Mouse (Mus musculus): ENCODE measurements at regions not wholly inside any gene's neighbourhood (a gene's known extent, or its start where the extent isn't known, plus 50 kb on each side); places are given as distances from the start of the nearest gene placed in this dataset.
A peak's percentile ranks its signal among the peaks of the same experiment; 100 is the strongest.

GRCm38 (mm10) chr16:77417791-77418190, 184.1 kb downstream of the Gm11146 start:
- Histone ChIP-seq H3K4me1 (ENCODE audit: control insufficient read depth, insufficient read depth, low read length) (peaks cover 7% of the 10 kb centered on the region; the same call in 1 of the 2 replicates), H3K36me3 (ENCODE audit: control insufficient read depth, insufficient read depth, low read length) (no peaks in the 10 kb centered on the region), H3K4me3 (ENCODE audit: insufficient read depth, low read depth, low read length) (no peak overlapping the region), H3K27ac (ENCODE audit: insufficient read depth, low read depth, low read length) (no peak overlapping the region), H3K27me3 (replicated peaks; ENCODE audit: control insufficient read depth, insufficient read depth, low read length) (no peaks in the 10 kb centered on the region)
- whole genome bisulfite sequencing = 21% methylated on average over 3 of the region's 3 CpGs
- peak; percentile 80 for DNase-seq
- TF ChIP-seq POLR2A (IDR thresholded peaks at IDR 0.05; ENCODE audit: low read depth, low read length) (no peak), CTCF (conservative IDR thresholded peaks at IDR 0.05; ENCODE audit: insufficient read depth, insufficient read length, low read depth, low read length) (no peak)

- TF ChIP-seq CTCF (conservative IDR thresholded peaks at IDR 0.05; ENCODE audit: insufficient read depth, insufficient read length, low read depth, low read length) (no peak), POLR2A (IDR thresholded peaks at IDR 0.05; ENCODE audit: low read depth, low read length) (no peak)
- Histone ChIP-seq H3K27ac (ENCODE audit: insufficient read depth, low read depth, low read length) (no peak overlapping the region), H3K4me3 (ENCODE audit: insufficient read depth, low read depth, low read length) (no peak overlapping the region), H3K27me3 (replicated peaks; ENCODE audit: control insufficient read depth, insufficient read depth, low read length) (no peaks in the 10 kb centered on the region), H3K4me1 (ENCODE audit: control insufficient read depth, insufficient read depth, low read length) (0 out of 2 replicates have a peak, but pooled peaks cover 2% of the 10 kb centered on the region), H3K36me3 (ENCODE audit: control insufficient read depth, insufficient read depth, low read length) (no peaks in the 10 kb centered on the region)
- WGBS = 10% methylated on average over 1 of the region's 1 CpGs
- DNase-seq = no peak
These were observed 187.3 kb downstream of the Gm11146 start for GRCm38 (mm10) chr16:77414562-77414961.

DNA sequence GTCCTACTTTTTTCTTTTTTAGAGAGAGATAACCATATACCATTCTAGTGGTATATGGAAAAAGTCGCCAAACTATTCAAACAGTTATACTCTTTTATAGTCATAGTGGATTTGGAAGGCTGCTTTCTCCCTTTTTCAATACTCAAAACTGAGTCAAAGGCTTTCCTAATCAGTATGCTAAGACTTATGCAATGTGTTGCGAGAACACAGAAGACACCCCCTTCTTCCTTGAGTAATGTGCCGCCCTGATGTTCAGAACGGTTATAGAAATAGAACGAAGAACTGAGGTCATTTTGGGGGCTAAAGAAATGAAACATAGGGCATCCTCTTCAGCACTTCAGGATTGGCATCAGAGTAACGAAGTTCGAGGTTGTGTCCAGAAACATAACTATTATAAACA, 192.7 kb downstream of the Gm11146 start:
- Histone ChIP-seq H3K27me3 (replicated peaks; ENCODE audit: control insufficient read depth, insufficient read depth, low read length) (no peaks in the 10 kb centered on the region), H3K36me3 (ENCODE audit: control insufficient read depth, insufficient read depth, low read length) (no peaks in the 10 kb centered on the region), H3K27ac (ENCODE audit: insufficient read depth, low read depth, low read length) (no peak overlapping the region), H3K4me3 (ENCODE audit: insufficient read depth, low read depth, low read length) (no peak overlapping the region), H3K4me1 (ENCODE audit: control insufficient read depth, insufficient read depth, low read length) (no peaks in the 10 kb centered on the region)
- 96% methylated on average over 7 of the region's 7 CpGs for WGBS
- no peak for TF ChIP-seq CTCF (conservative IDR thresholded peaks at IDR 0.05; ENCODE audit: insufficient read depth, insufficient read length, low read depth, low read length)
- TF ChIP-seq POLR2A (IDR thresholded peaks at IDR 0.05; ENCODE audit: low read depth, low read length) = no peak
- DNase-seq = no peak

DNA sequence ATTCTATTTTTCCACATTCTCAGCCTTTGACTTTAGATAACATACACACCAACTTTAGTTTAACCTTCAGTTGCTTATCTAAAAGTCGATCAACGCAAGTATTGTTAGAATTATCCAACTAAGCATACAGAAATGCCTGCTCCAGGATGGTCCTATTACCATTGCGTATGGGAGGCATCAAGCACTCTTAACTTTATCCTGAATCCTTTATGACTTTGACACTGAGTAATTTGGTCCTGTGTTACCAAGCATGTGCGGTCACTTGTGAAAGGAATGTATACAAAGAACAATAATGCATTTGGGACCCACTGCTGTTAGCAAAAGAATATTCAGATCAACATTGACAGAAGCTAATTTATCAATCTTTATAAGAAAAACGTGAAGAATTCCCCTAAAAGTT, 194.9 kb downstream of the Gm11146 start:
- Histone ChIP-seq H3K27ac (ENCODE audit: insufficient read depth, low read depth, low read length) (no peak overlapping the region), H3K4me1 (ENCODE audit: control insufficient read depth, insufficient read depth, low read length) (no peaks in the 10 kb centered on the region), H3K36me3 (ENCODE audit: control insufficient read depth, insufficient read depth, low read length) (no peaks in the 10 kb centered on the region), H3K27me3 (replicated peaks; ENCODE audit: control insufficient read depth, insufficient read depth, low read length) (no peaks in the 10 kb centered on the region), H3K4me3 (ENCODE audit: insufficient read depth, low read depth, low read length) (no peak overlapping the region)
- TF ChIP-seq POLR2A (IDR thresholded peaks at IDR 0.05; ENCODE audit: low read depth, low read length) = no peak
- no peak for TF ChIP-seq CTCF (conservative IDR thresholded peaks at IDR 0.05; ENCODE audit: insufficient read depth, insufficient read length, low read depth, low read length)
- no peak for DNase-seq
- WGBS = 85% methylated on average over 5 of the region's 5 CpGs

DNA sequence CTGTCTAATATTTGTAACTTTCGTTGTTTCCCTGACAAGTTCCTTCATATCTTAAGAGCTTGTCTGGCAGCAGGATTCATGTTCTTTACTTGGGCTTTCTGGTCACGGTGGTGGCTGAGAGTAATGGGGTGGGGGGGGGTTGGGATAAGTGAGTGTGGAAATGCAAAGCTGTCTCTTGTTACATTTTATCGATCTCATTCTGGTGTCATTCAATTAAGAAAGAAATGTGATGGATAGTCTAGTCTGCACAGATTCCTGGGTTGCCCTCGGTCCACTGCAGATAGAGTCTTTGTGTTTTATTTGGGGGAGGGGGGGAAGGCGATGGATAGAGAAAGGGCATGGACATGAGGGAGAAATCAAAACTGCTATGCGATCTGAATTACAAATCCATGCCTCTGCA, 196.0 kb downstream of the Gm11146 start:
- WGBS = 78% methylated on average over 6 of the region's 6 CpGs
- Histone ChIP-seq H3K36me3 (ENCODE audit: control insufficient read depth, insufficient read depth, low read length) (no peaks in the 10 kb centered on the region), H3K27ac (ENCODE audit: insufficient read depth, low read depth, low read length) (no peak overlapping the region), H3K4me3 (ENCODE audit: insufficient read depth, low read depth, low read length) (no peak overlapping the region), H3K4me1 (ENCODE audit: control insufficient read depth, insufficient read depth, low read length) (peaks cover 3% of the 10 kb centered on the region; the same call in 1 of the 2 replicates), H3K27me3 (replicated peaks; ENCODE audit: control insufficient read depth, insufficient read depth, low read length) (no peaks in the 10 kb centered on the region)
- no peak for DNase-seq
- TF ChIP-seq POLR2A (IDR thresholded peaks at IDR 0.05; ENCODE audit: low read depth, low read length) (no peak), CTCF (conservative IDR thresholded peaks at IDR 0.05; ENCODE audit: insufficient read depth, insufficient read length, low read depth, low read length) (no peak)

DNA sequence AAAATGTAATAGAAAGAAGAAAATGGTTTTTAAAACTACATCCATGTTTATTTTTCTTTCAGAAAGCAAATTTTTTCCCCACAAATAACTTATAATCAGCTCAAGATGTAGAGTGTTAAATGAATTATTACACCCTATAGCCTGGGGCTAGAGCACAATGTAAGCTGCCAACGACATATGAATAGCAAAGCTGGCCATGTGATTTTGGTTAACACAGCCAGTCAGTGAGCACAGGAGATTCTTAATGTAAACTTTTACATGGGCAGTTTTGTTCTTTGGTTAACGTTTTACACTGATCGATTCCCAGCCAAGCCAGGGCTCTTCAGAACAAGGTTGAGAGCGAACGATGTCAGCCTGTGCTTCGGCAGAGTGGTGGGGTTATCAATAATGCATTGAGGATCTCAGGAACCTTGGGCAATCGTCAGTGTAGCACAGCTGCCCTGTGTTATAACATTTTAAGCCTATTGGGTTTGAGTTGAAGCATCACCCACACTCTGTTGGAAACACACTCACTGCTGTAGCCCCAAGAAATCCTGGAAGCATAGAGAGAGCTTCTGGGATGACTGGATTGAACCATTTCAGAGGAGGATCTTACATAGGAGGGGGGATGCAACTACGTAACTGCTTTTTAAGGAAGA, 196.6 kb downstream of the Gm11146 start:
- no peak for DNase-seq
- Histone ChIP-seq H3K4me3 (ENCODE audit: insufficient read depth, low read depth, low read length) (no peak overlapping the region), H3K27ac (ENCODE audit: insufficient read depth, low read depth, low read length) (no peak overlapping the region), H3K4me1 (ENCODE audit: control insufficient read depth, insufficient read depth, low read length) (peaks cover 8% of the 10 kb centered on the region; the same call in 1 of the 2 replicates), H3K27me3 (replicated peaks; ENCODE audit: control insufficient read depth, insufficient read depth, low read length) (no peaks in the 10 kb centered on the region), H3K36me3 (ENCODE audit: control insufficient read depth, insufficient read depth, low read length) (no peaks in the 10 kb centered on the region)
- TF ChIP-seq CTCF (conservative IDR thresholded peaks at IDR 0.05; ENCODE audit: insufficient read depth, insufficient read length, low read depth, low read length) = no peak
- no peak for TF ChIP-seq POLR2A (IDR thresholded peaks at IDR 0.05; ENCODE audit: low read depth, low read length)
- WGBS = 76% methylated on average over 8 of the region's 8 CpGs

- H3K27me3 ChIP-seq (replicated peaks; ENCODE audit: control insufficient read depth, insufficient read depth, low read length) = no peaks in the 10 kb centered on the region
- H3K27ac ChIP-seq (ENCODE audit: insufficient read depth, low read depth, low read length) = no peak overlapping the region
- H3K36me3 ChIP-seq (ENCODE audit: control insufficient read depth, insufficient read depth, low read length) = no peaks in the 10 kb centered on the region
- H3K4me3 ChIP-seq (ENCODE audit: insufficient read depth, low read depth, low read length) = no peak overlapping the region
- H3K4me1 ChIP-seq (ENCODE audit: control insufficient read depth, insufficient read depth, low read length) = peaks cover 13% of the 10 kb centered on the region; the same call in 1 of the 2 replicates
- 77% methylated on average over 7 of the region's 7 CpGs for WGBS
- DNase-seq = no peak
- TF ChIP-seq CTCF (conservative IDR thresholded peaks at IDR 0.05; ENCODE audit: insufficient read depth, insufficient read length, low read depth, low read length) (no peak), POLR2A (IDR thresholded peaks at IDR 0.05; ENCODE audit: low read depth, low read length) (no peak)
These were observed 199.1 kb downstream of the Gm11146 start for GRCm38 (mm10) chr16:77402711-77403280.

Measured in kidney, adult 2 months (tissue).